Mouse (Mus musculus) CD8-positive naive resting alpha-beta T cell, adult 2 months (primary cell): Measurements from ENCODE around the gene Dmkn.
"Not testable (repeated sequence)": the region's sequence is repeated elsewhere in the genome, so short reads cannot be mapped to it uniquely, and the experiment has no call there.

Experiments
- DNase-seq, 2 experiments: peaks; one replicate each; pipeline ENCODE4 v3.0.0; 2022; ENCODE audit warnings: low read depth in 2 of 2, low spot score in 2 of 2

Gene Dmkn

DNA sequence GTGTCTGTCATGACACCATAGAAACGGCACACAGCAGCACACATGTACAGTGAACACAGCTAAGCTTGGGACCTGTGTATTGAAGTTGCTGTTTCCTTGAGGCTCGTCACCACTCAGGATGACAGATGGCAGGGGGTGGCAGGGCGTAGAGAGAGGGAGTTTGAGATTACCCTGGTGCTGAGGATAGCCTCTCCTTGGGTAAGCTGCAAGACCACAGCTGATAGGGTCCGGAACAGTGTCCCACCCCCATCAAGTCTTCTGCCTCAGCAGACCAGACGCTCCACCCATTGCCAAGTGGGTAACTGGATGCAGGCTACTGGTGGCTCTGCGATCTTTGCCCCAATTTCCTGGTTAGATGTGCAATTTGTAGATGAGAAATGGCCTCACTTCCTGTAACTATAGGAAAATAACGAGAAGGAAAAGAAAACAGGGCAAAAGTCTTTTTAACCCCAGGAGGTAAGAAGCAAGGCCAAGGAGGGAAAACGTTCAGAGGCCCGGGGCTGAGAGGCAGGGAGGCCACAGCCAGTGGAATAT, 48.3 kb downstream of the Dmkn start:
- DNase-seq, result no peak

DNA sequence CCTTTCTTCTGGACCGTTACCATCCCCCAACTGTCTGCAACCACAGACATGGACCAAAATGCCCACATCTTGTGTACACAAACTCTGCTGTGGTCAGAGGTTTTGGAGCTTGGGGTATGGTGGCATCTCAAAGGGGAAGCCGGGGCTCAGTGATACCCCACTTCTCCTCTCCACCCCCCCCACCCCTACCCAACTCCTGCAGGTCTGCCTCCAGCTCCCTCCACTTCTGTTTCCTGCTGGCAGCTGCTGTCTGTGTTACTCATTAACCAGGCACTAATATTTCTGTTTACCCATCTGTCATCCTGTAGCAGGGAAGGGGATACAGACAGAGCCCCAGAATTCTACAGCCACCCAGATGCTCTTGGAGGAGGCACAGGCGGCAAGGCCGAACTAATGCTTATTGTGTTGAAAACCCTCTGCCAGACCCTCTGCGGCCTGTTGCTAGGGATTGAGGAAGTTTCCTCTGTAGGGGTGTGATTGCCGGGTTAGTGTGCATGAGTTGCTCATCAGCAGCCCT, 48.8 kb downstream of the Dmkn start:
- no peak for DNase-seq

DNA sequence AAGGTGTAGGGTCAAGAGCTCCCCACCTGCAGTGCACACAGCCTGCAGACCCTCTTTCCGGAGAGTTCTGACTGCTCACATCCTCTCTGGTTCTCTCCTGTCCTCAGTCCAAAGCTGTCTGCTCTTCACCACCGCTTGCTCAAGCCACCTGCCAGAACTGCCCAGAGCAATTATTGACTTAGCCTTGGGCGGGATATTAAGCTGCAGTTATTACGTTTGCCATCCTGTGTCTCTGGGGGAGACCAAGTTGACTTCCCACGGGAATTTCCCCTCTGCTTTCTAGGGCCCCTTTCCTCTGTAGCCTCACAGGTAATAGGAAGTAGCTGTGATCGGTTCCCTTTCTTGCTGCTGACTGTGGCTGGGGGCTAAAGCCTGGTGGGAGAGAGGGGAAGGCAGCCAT, 56.6 kb downstream of the Dmkn start:
- no peak for DNase-seq

DNA sequence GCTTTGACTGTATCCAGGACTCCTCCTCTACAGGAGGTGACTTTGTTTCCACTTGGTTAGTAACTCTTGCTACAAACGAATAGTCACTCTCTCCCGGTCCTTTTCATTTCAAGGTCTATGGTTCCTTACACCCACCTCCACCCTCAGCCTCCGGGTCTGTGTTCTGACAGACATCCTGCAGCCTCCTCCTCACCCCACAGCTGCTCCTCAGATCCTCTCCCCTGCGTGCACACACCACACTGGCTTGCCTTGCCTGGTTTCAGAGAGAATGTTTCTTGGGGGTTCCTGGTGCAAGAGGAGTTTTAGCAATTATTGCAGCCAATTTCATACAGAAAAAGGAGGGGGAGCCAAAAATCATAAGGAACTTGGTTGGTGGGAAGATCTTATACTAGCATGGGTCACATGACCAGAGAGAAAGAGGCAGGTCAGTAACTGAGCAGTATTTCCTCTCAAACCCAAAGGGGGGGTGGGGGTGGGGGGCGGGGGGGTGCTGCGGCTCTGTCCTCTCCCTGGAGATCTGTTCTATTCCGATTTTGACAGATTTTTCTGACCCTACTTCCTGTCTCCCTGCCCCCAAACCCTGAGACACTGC, 57.4 kb downstream of the Dmkn start:
- no peak for DNase-seq

DNA sequence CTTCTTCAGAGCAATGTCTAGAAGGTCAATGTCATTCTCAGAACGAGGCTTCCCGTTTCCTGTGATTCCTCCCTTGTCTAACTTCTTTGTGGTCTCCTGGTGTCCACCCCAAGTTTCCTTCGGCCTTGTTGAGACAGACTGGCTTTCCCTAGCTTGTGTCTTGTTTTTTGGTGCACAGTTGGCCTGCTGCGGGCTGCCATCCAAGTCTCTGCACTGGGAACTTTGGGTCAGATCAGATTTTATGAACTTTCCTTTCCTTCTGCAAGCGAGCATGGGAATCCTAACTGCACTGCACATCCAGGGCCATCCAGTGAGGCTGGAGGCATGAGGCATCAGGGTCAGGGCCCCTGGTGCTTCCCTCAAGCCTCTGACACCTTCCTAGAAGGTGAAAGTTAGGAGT, 58.0 kb downstream of the Dmkn start:
- no peak for DNase-seq

DNA sequence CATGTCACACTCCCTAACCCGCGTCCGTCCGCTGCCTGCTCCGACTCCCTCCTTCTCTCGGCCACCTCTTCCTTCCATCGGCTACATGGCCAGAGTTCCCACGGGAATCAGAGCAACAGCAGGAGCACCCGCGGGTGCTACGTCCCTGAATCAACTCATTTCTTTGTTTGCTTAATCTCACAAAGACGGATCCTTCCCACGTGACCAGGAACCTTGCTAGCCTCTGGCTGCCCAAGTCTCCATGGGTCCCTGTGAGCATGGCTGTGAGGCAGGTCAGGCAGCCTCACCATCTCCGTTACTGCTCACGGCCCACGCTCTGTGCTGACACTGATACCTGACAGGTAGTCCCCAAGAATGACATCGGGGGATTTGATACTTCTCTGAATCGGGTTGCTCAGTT, 60.1 kb downstream of the Dmkn start, which contains the start of gene Ffar2:
Gene Ffar2, minus strand, starts transcription at position 101 of the 400 bp plus-strand sequence.
- DNase-seq, result no peak

DNA sequence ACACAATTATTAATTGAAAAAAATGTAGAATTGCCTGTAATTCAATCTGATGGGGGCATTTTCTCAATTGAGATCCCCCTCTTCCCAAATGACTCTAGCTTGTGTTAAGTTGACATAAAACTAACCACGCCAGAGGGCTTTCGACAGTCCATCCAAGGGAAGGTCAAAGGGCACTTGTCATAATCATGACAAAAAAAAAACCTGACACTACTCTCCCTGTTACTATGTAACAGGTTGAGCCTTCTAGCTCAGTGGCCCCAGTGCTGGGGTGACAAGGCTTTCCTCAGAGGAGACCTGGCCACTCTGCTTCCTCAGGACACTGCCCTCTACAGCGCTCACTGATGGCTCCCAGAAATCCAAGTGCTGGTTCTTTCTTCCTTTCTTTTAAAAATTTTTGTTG, 60.8 kb downstream of the Dmkn start:
- no peak for DNase-seq

DNA sequence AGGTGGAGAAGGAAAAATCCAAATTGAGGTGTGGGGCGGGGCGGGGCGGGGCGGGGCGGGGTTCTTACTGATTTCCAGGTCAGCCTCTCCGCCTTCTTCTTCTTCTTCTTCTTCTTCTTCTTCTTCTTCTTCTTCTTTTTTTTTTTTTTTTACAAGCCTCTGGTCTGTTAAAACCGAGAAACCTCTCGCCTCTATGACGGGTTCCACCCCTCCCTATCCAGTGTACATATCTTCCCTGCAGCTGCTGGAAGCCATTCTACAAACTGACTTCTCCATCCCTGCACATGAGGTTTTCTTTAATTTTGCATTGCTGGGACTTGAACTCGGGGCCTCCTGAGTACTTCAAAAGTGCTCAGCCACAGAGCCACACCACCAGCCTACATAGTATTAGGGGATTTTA, 63.1 kb downstream of the Dmkn start:
- DNase-seq, result no peak

DNA sequence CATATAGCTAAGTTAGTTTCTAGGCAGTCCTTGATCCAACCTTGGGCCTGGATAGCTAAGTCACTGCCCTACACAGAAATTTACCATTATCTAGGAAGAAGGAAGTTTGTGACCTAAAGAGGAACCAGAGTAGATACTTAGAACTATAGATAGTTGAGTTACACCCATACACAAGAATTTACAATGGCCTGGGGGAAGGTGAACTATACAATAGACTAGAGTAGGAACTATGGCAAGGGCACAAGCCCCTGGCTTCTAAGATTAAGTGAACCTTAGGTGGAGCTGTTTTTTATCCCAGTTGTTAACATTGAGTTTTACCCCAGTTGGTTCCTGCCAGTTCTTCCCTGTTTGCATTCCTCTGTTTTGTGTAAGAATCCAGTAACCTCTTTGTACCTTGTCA, 65.3 kb downstream of the Dmkn start:
- DNase-seq, result not testable (repeated sequence)

DNA sequence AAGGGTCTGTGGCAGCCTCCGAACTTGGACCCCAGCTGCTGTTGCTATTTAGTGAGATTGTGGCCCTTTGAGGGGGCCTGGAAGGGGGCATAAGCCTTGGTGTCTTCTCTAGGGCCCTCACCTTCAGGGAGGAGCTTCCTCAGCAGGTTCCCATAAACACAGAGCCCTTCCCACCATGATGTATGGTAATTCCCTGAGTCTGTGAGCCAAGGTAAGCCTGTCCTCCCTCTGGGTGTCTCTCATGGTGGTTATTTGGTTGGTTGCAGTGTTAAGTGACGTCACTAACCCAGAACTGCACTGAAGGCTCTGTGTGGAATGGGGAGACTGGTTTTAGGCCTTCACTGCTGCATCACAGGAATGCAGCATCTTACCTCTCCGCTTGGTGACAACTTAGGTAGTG, 65.9 kb downstream of the Dmkn start:
- DNase-seq, result no peak
